Mouse (Mus musculus) cerebellum, adult 2 months (tissue): ENCODE results near the gene Vamp5.

Experiments used
- CTCF ChIP-seq: fragments of 200-500 bp; IDR thresholded peaks from 2 replicates; pipeline ENCODE4 v1.5.1; 2011; ENCODE audit warnings: low read depth, mild to moderate bottlenecking, control low read depth, low read length, moderate library complexity, borderline replicate concordance; ENCODE audit not compliant: insufficient read depth
- POLR2A ChIP-seq: fragments of 200-500 bp; IDR thresholded peaks from 2 replicates; pipeline ENCODE4 v1.6.1; 2011; ENCODE audit warnings: low read length, control low read depth, borderline replicate concordance; ENCODE audit not compliant: insufficient read depth

DNA sequence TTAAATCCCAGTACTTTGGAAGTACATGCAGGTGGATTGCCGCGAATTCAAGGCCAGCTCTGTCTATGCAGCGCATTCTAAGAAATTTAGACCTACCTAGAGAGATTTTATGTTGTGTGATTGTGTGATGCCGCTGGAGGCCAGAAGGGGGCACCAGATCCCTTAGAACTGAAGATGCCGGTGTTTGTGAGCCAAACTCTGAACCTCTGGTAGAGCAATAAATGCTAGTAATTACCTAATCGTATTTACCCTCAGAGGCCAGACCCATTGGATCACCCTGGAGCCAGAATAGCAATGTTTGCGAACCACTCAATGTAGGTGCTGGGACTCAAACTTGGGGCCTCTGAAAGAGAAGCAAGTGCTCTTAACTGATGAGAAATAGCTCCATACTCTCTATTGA lies 21.6 kb upstream of the Vamp5 start:
- peak; percentile 74 for TF ChIP-seq CTCF
- TF ChIP-seq POLR2A: no peak
